Mouse (Mus musculus): ENCODE data around the gene Tbx5.

DNA sequence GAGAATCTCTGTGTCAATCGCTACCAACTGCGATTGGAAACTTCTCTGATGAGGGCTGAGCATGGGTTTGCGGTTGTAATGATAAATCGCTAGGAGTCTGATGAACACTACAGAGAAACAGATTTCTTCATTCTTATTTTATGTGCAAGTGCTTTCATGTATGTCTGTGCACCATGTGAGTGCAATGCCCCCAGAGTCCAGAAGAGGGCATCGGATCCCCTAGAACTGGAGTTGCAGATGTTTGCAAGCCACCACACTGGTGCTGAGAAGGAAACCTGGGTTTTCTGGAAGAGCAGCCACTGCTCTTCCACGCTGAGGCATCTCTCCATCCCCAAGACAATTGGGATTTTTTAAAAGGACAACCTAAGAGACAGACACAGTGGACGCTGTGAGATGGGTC is 46.5 kb upstream of the Tbx5 start:
- TF ChIP-seq CTCF (IDR thresholded peaks at IDR 0.05; ENCODE audit: control insufficient read depth, insufficient read depth, insufficient read length) = no peak
- no peak for TF ChIP-seq MAX (IDR thresholded peaks at IDR 0.05)
- TF ChIP-seq FOSL1 (IDR thresholded peaks at IDR 0.05; ENCODE audit: insufficient read depth, low read length, poor library complexity, severe bottlenecking) = no peak
- no peak for TF ChIP-seq USF1 (IDR thresholded peaks at IDR 0.05; ENCODE audit: low read depth)
- TF ChIP-seq CEBPB (IDR thresholded peaks at IDR 0.05; ENCODE audit: low read depth) = no peak
- no peak for TF ChIP-seq MYOG (IDR thresholded peaks at IDR 0.05; ENCODE audit: control insufficient read depth, extremely low read depth, insufficient read length)

Data from C2C12 (cell line).